Mouse (Mus musculus): ENCODE measurements at regions not wholly inside any gene's neighbourhood (a gene's known extent, or its start where the extent isn't known, plus 50 kb on each side); places are given as distances from the start of the nearest gene placed in this dataset.

GRCm38 (mm10) chr12:54533134-54533533 is 123.2 kb downstream of the Sptssa start:
- TF ChIP-seq POLR2AphosphoS5 (IDR thresholded peaks at IDR 0.05; ENCODE audit: insufficient replicate concordance, low read depth, low read length) = no peak
- no peak for TF ChIP-seq CTCF (IDR thresholded peaks at IDR 0.05; ENCODE audit: low read depth, low read length)
- no peak for TF ChIP-seq GATA1 (IDR thresholded peaks at IDR 0.05; ENCODE audit: borderline replicate concordance, low read length)
- TF ChIP-seq TAL1 (conservative IDR thresholded peaks at IDR 0.05; ENCODE audit: low read depth, low read length) = no peak

All from G1E (cell line).